Mouse (Mus musculus) left cerebral cortex, adult 11 months (tissue): ENCODE measurements around the gene Prkag1.

ENCODE experiments used
- DNase-seq: peaks from one replicate; pipeline ENCODE4 v3.0.0; 2022; ENCODE audit warnings: low spot score

Gene Prkag1

DNA sequence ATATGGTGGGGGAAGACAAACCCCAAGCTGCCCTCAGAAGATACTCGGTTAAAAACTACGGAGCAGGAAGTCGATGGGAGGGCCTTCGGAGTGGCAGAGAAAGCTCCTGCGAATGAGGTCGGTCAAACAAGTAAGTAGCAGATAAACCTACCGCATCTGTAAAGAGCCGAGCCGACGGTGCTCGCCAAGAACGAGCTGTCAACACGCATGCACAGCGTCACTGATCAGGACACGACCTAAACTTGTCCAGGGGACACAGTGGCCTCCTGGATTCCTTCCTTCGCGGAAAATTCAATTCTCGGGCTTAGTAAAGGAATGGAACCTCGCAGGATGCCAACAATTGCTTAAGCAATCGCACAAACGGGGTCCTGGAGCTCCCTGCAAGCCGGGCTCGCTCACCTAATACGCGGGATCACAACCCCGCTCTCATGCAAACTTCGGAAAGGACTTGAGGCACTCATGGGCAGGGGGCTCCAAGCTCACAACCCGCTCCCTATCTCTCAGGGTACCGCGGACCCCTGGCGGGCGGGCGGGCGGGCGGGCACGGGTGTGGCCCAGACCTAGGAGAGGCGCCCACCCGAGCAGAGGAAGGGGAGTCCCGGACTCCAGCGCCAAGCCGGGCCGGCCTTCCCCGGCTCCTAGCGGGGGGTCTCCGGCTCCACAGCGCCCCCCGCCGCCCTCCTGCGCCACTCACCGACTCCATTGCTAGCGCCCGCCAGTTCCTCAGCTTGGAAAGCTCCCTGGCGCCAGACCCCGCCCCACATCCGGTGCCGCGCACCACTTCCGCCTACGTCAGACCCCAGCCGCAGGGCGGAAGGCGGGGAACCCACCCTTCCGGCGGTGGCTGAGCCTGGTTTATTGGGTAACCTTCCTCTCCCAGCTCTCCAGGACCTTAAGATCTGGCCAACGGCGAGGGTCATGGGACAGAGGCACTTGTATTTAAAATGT lies at the start of gene Prkag1:
Prkag1 (minus strand) TSS at position 786 of the 948 bp plus-strand sequence.
- DNase-seq, result peak; percentile 90

DNA sequence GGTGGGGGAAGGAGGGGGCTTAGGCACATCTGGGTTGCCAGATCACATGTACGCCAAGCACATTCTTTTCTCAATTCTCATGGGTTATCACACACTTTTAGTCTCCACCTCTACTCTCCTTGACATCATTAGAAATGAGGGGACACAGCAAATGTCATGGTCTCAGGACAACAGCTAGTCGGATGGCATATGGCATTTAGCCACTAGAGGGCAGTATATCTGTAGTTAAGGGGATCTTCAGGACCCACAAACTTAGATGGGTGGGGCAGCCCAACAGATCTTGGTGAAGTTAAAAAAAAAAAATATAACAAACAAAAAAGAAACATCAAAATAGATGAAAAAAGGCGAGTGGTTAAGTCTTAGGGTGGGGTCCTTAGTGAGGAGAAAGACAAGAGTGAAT lies 46.0 kb upstream of the Prkag1 start:
- DNase-seq, result peak; percentile 60

DNA sequence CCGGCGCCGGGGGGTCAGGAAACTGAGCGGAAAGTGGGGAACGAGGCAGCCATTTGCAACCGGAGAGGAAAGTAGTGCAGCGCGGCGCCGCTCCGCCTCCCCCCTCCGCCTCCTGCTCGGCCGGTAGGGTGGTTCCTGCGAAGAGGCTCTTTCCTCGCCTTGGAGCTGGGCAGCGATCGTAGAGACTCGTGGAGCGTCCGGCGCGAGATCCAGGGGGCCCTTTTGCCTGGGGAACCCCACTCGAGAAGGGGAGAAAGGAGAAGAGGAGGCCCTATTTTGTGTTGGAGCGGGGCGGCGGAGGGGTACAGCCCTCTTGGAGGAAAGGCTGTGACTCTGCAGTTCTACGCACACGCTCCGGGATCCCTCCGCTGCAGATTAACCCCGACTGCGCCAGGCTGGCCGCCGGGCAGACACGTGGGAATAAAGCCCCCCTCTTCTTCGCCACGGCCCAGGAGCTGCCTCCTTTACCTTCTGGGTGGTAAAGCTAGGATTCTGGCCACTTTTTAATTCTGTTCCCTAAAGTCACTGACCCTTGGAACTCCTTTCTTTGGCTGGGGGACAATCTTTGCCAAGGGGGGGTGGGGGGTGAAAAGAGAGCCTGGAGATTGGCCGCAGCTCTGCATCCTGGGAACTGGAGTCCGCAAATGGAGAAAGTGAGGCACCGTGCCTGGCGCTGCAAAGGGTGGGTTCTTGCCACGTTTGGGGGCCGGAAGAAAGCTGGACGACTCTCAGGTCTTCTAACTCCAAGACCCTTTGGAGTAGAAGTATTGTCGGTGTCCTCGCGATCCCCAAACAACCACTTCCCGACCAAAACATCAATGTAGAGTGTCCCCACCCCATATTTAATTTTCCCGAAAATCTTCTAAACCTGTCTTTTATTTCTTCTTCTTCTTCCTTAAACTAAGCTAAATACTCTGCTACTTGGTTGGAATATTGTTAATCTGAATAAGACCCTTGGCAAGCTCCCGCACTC lies 40.9 kb upstream of the Prkag1 start:
- DNase-seq, result peak; percentile 89

DNA sequence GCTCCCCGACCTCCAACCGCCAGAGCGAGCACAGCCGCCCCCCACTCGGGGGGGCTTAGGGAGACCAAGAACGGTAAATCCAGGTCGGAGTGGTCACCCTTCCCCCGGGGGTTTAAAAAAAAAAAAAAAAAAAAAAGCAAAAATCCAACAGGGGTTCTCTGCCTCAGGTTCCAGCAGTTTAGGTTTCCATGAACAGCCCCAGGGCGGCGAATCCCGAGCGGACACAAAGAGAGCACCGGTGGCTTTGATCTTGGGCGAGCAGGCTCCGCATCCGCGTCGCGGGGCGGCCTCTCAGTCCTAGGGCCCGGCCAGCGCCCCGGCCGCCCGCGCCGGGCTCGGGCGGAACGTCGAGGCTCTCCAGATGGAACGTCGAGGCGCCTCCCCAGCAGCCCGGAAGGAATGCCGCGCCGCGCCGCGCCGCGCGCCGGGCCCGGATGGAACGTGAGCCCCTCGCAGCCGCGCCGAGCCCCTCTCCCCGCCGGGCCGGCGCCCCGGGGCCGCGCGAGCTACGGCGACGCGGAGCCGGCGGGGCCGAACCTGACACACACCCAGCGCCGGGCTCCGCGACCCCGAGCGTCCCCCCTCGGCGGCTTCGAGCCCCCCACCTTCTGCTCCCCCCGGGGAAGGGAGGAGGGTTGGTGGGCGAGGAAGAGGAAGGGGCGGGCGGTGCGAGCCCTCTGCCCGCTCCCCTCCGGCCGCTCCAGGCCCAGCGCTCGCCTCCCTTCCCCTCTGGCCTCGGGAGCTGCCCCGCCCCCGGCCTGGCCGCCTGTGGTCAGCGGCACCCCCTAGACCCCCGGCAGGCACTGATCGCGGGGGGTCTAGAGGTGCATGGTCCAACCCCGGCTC lies 40.0 kb upstream of the Prkag1 start, which contains the start of gene Kmt2d:
Kmt2d (minus strand) TSS at position 135 of the 846 bp plus-strand sequence.
- no peak for DNase-seq

DNA sequence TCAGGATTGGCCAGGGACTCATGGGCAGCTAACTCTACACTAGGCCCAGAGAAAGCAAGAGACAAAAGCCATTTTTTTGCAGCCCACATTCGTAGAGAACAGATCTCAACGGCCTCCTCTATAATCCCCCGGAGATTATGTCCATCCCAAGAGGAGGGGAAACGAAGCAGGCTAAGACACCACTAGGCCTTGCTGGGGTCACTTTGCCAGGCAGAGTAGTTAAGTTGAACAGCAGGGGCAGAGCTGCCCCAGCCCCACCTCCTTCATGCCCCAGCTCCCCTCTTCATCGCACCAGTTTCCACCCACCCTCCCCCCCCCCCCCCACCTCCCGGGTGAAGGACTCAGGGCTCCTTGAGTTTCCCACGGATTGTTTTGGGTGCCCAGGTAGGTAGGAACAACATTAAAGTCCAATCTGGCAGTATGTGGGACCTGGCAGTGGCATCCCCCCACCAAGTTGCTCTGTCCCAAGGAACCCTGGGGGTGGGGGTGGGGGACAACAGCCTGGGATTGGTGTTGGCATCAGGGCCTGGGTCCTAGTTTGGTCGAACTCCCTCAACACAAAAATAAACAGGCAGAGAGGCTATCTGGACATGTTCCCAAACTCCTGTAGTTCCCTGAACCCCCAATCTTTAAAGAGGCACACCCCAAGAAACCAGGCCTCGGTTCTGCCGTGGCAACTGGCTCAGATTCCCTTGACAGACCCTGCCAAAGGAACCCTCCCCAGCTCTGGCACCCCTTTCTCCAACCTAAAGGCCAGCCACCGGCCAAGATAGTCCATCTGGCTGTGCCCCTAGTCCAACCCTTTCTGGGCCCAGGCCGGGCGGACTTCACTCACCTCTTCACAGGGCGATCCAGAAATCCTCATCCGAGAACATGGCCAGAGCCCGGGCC lies 39.1 kb upstream of the Prkag1 start:
- no peak for DNase-seq

DNA sequence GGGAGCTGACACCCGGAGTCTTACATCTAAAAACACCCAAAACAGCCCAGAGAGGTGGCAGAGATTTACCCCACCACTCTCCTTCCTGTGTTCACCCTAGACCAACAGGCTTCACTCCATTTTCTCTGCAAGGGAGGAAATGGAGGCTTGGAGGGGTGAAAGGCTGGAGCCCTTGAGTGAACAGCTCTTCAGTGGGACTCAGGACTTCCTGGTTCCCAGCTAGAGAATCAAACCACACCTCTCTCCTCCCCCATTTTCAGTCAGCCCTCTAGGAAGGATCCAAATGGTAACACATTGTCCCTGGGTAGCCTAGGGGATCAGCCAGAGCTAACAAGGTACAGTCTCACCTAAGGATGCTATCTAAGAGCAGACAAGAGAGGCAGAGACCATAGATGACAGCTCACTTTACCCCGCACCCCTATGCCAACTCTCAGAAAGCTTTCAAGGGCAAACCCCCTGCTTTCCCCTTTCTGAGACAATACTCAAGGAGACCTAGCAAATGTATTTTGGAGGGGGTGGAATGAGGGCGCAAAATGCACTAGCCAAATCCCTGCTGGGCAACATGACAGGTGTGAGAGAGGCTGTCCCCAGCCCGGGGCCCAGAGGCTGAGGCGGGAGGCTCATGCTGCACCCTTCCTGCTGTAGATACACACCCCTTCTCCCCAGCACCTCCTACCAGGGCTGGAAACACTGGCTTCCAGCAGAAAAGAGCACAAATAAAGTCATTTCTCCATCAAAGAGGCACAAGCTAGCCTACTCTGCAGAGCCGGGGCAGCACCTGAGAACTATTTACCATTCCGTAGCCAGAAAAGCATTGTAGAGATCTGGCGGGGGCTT lies 38.2 kb upstream of the Prkag1 start:
- DNase-seq, result no peak

DNA sequence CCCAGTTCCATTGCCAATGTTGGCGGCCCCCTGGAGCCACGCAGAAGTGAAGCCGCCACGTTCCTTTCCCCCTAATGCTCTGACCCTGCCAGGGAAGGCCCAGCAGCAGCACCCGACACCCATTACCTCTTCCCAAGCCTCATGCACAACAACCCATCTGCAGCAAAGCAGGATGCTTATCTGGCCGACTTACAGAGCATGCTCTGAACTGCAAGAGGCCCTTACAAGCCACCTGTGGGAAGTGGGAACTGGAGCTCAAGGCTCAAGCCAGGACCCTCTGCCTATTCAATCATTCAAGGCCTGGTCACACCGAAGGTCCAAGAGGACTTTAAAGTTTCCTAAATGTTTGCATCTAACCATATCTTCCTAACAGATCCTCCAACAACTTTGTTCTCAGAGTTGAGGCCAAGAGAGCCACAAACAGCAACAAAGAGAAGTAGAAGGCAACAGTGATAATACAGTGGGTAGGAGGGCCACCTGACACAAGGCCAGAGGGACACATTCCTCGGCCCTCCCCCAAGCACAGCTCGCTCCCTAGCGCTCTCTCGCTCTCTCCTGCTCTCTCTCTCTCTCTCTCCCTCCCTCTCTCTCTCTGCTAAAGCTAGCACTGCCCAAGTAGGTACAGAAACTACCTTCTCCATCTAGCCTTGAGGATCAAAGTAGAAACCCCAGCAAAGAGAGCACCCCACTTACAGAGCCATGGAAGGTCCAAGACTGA lies 37.2 kb upstream of the Prkag1 start:
- DNase-seq, result no peak

DNA sequence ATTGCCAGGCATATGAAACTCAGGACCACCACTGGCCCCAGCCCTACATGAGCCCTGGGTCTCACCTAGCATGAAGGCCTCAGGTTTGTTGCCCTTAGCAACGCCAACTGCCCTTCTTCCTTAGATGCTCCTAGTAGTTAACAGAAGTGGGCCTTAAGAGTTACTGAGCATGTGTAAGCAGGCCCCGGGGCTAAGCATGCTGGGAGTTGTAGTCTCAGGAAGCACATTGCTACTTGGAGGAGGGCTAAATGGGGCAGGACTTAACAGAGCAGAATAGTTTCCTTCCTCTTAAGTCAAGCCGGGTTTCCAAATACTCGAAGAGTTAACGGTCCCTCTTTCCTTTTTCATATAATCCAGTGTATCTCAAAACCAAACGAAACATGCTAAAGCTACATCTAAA lies 36.0 kb upstream of the Prkag1 start:
- DNase-seq, result peak; percentile 51

DNA sequence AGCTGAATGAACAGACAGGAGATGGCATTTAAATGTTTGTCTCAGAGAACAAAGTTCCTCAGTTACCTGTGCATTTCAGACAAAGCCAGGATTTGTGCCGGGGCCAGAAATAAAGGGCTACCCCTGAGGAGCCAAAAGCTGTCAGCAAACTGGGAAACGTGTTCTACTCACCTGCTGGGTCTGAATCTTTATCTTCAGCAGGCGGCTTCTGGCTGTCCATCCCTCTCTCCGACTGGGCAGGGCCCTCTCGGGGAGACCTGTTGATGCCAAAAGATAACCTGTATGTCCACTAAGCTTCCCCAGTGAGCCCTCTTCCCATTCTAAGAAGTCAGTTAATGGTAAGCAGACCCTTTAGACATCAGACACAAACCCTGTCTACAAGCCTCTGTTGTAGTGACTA lies 35.2 kb upstream of the Prkag1 start:
- DNase-seq, result no peak

DNA sequence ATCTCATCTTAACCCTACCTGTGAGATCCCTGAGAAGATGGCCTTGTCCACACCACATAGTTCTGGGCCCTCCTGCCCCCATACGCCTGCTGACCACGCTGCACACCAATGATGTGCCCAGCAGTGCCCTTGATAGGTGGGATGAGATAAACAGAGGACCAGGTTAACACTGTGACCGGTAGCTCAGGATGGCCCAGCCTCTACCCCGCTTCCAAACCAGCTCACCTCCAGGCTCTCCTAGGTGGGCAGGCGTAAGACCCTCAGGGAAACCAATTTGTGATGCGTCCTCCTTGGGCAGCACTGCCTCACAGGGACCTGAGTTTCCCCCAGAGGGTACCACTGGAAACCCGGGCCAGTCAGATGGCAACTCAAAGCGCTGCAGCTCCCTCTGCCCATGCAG lies 34.5 kb upstream of the Prkag1 start:
- no peak for DNase-seq

DNA sequence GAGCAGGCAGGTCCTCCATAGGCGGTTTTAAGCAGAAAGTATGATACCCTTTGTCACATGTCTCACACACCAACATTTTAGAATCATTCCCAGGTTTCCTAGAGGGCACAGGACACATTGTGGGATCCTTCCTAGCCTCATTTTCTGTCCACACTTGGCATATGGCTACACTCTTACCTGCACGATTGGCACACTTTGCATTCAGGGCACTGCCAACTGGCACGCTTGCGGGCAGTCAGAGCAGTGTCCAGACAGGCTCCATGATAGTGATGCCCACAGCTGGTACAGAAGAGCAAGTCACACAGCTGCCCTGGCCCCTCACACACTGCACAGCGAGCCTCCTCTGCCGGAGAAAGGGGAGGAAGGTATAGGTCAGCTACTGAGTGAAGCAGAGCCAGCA lies 33.6 kb upstream of the Prkag1 start:
- no peak for DNase-seq

DNA sequence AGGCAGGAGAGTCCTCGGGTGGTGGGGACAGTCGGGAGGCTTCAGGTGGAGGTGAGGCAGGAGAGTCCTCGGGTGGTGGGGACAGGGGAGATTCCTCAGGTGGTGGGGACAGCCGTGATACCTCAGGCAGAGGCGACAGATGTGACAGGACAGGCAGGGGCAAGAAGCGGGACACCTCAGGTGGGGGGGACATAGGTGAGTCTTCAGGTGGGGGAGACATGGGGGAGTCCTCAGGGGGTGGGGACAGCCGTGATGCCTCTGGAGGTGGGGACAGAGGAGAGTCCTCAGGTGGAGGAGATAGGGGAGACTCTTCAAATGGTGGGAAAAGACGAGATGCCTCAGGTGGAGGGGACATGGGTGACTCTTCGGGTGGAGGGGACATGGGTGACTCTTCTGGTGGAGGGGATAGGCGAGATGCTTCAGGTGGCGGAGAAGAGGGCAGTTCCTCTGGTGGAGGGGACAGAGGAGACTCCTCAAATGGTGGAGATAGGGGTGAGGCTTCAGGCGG lies 32.2 kb upstream of the Prkag1 start:
- no peak for DNase-seq

DNA sequence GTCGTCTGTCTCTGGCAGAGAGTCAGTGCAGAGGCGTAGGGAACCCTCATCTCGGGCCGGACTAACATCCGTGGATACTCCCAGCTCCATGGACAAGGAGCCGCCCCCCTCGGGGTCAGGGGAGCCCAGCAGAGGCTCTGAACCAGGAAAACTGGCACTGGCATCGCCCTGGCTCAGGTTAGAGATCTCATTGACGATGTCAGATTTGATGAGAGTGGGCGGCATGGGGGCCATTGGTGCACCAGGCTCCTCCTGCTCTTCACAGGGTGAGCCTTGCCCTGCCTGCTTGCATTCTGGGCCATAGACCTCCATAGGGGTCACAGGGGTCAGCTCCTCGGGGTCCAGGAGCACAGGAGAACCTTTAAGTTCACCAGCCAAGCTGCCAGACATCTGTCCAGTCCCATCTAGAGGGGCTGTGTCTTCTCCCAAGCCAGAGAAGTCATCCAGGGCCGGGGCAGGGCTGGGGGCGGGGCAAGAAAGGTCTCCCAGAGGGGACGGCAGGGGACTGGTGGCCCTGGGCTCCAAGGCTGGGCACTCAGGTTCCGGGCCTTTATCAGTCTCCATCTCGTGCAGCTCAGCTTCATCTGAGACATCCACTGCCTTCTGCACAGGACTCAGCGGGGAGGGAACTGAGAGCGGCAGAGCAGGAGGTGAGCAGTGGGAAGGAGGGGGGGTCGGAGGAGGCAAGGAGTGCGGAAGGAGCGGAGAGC lies 30.5 kb upstream of the Prkag1 start:
- DNase-seq, result no peak

DNA sequence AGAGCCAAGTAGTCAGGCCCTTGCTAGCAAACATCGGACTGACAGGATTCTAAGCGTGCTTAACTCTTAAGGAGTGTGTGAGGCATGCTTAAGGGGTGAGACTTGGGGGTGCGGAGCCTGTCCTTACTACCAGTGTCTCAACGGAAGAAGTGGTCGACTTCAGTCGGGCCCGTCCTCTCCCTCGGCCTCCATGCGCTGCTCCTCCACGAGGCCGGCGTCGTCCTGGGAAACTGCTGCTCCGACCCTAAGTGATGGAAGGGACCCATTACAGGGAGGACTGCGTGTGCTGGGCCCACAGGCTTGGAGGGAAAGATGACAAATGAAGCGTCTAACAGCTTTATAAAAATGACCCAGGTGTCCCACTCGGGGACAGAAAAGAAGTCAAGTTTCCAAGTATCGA lies 29.6 kb upstream of the Prkag1 start:
- DNase-seq, result no peak

DNA sequence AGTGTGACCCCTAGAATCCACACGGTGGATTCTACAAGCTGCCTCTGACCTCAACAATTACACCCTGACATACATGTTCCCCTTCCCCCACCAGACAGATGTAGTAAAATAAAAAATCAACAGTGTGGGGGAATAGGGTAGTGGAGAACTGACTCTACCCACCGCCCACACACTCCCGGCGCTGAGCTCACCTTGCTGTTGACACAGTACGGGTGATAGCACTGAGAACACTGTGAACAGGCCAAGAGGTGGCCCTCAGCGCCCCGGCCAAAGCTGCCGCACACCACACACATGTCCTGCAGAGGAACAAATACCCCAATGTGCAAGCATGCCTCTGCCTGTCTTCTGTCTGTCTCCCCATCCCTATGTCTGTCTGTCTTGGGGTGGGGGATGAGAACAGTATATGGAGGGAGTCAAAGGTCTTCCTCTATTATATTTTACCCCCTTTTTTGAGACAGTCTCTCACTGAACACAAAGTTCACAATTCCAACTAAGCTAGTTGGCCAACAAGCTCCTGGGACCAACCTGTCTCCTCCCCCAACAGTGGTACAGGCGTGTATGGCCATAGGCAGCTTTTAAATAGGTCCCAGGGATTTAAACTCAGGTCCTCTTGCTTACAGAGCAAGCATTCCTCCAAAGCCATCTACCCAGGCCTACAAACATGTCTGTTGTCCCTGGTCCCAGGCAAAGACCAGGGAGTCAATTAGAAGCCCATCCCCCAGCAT lies 28.2 kb upstream of the Prkag1 start:
- DNase-seq, result no peak

DNA sequence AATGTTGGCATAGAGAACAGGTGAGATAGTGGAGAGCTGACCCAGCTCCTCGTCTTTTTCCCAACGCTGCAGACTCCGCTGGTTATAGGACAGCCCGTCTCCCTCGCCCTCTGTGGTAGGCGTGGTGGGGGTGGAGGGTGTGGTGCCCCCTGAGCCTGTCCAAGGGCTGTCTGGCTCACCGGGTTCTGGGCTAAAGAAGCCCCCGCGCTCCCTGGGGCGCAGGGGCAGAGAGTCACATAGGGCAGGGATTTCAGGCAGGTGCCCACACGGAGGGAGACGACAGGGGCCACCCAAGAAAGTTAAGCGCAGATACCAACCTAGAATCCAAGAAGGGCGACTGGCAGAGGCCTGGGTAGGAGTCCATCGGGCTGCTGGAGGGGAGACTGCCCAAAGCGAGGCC lies 22.9 kb upstream of the Prkag1 start:
- no peak for DNase-seq

DNA sequence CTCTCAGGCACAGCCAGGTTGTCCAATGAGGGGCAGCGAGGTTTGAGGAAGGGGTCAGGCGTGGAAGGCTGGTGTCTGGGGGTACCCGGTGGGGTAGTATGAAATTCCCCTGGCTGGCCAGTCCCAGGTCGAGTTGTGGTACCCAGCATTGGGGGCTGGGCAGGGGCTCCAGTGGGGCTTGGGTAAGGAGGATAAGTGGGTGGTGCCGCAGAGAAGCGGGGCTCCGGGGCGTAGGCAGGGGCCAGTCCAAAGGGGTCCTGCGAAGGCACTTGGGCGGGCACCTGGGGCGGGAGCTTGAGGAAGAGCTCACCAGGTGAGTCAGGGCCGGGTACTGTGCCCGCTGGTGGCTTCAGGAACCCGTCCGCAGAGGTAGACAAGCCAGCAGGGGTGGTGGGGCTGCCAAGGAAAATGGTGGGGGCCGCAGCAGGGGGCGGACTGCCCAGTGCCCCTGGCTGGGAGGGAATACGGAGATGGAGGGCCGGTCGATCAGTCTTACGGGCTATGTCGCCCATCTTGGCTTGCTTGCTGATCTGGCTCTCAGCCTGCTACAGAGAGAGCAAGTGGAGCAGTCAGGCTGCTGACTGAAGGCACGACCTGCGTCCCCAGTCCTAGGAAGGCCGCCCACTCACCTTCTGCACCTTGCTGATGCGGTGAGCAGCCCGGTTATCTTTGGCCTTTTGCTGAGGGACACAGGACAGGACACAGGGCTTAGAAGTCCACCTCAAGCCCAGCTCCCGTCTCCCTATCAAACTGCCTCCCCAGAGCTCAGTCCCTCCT lies 22.0 kb upstream of the Prkag1 start:
- DNase-seq, result no peak
